Mouse (Mus musculus): ENCODE data around the gene Actrt2. TPM values are rescaled to one million over a fixed set of nuclear protein-coding genes. Genes with fewer than 3 reads are reported as not detected.

Gene Actrt2
- polyA plus RNA-seq (2014; fragmentation: Nextera tagmentation; extraction: Ambion mirVana), result not detected in 2 replicates

GRCm38 (mm10) chr4:154667767-154668166 lies at the start of gene Actrt2:
Gene Actrt2 (minus strand): TSS chr4:154667867.
- H3K9me3 ChIP-seq (replicated peaks; ENCODE audit: control insufficient read depth, low read length), result no peaks in the 10 kb centered on the region

GRCm38 (mm10) chr4:154709391-154710107 lies 41.9 kb upstream of the Actrt2 start:
- no peaks in the 10 kb centered on the region for H3K36me3 ChIP-seq (ENCODE audit: control insufficient read depth, insufficient read depth, low read length)
- DNase-seq (ENCODE audit: low spot score), result no peak
- 83% methylated on average over 21 of the region's 21 CpGs for WGBS

More at GRCm38 (mm10) chr4:154667767-154668166, at the start of gene Actrt2:
- Histone ChIP-seq H3K4me3 (ENCODE audit: low read depth, low read length) (no peak within 1 kb of the TSS), H3K9ac (ENCODE audit: low read length) (no peak within 1 kb of the TSS), H3K27me3 (replicated peaks; ENCODE audit: control insufficient read depth, insufficient read depth, low read length) (no peaks in the 10 kb centered on the region), H3K27ac (ENCODE audit: low read depth, low read length) (no peak within 1 kb of the TSS), H3K4me1 (ENCODE audit: control insufficient read depth, insufficient read depth, low read length) (no peaks in the 10 kb centered on the region), H3K4me2 (ENCODE audit: low read length) (no peak within 1 kb of the TSS), H3K36me3 (ENCODE audit: control insufficient read depth, insufficient read depth, low read length) (no peaks in the 10 kb centered on the region)
- ATAC-seq (no peak), DNase-seq (ENCODE audit: low spot score) (no peak)
- 82% methylated on average over 2 of the region's 2 CpGs for WGBS

GRCm38 (mm10) chr4:154708811-154709210 lies 41.1 kb upstream of the Actrt2 start:
- Histone ChIP-seq H3K4me3 (ENCODE audit: low read depth, low read length) (no peak overlapping the region), H3K4me1 (ENCODE audit: control insufficient read depth, insufficient read depth, low read length) (no peaks in the 10 kb centered on the region), H3K27ac (ENCODE audit: low read depth, low read length) (no peak overlapping the region), H3K4me2 (ENCODE audit: low read length) (no peak overlapping the region), H3K9me3 (replicated peaks; ENCODE audit: control insufficient read depth, low read length) (no peaks in the 10 kb centered on the region), H3K9ac (ENCODE audit: low read length) (no peak overlapping the region), H3K36me3 (ENCODE audit: control insufficient read depth, insufficient read depth, low read length) (no peaks in the 10 kb centered on the region), H3K27me3 (replicated peaks; ENCODE audit: control insufficient read depth, insufficient read depth, low read length) (no peaks in the 10 kb centered on the region)
- no peak for DNase-seq (ENCODE audit: low spot score)
- no peak for ATAC-seq
- 86% methylated on average over 2 of the region's 2 CpGs for WGBS

More at GRCm38 (mm10) chr4:154709391-154710107, 41.9 kb upstream of the Actrt2 start:
- H3K9me3 ChIP-seq (replicated peaks; ENCODE audit: control insufficient read depth, low read length), result no peaks in the 10 kb centered on the region
- no peak for ATAC-seq
- H3K4me2 ChIP-seq (ENCODE audit: low read length), result no peak overlapping the region
- H3K4me3 ChIP-seq (ENCODE audit: low read depth, low read length), result no peak overlapping the region
- no peak overlapping the region for H3K9ac ChIP-seq (ENCODE audit: low read length)
- no peaks in the 10 kb centered on the region for H3K27me3 ChIP-seq (replicated peaks; ENCODE audit: control insufficient read depth, insufficient read depth, low read length)
- H3K4me1 ChIP-seq (ENCODE audit: control insufficient read depth, insufficient read depth, low read length), result no peaks in the 10 kb centered on the region
- H3K27ac ChIP-seq (ENCODE audit: low read depth, low read length), result no peak overlapping the region

DNA sequence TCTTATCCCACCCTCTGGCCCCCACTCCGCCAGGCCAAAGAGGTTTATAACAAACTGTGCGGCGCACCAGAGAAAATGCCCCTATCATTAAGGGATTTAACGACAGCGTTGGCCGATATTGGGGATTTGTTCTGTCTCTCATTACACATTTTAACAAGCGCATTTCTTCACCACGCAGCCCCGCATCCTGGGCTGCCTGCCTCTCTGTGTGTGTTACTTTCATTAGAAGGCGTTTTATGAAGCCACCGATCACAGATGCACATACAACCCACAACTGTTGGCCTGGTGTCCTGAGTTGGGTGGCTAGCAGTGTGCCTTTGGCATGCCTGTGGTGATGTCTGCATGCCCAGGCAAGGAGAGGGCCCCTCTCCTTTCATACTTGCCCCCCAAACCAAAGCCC lies 40.6 kb upstream of the Actrt2 start:
- Histone ChIP-seq H3K27ac (ENCODE audit: low read depth, low read length) (no peak overlapping the region), H3K4me2 (ENCODE audit: low read length) (no peak overlapping the region), H3K27me3 (replicated peaks; ENCODE audit: control insufficient read depth, insufficient read depth, low read length) (no peaks in the 10 kb centered on the region), H3K4me1 (ENCODE audit: control insufficient read depth, insufficient read depth, low read length) (no peaks in the 10 kb centered on the region), H3K9ac (ENCODE audit: low read length) (no peak overlapping the region), H3K9me3 (replicated peaks; ENCODE audit: control insufficient read depth, low read length) (no peaks in the 10 kb centered on the region), H3K36me3 (ENCODE audit: control insufficient read depth, insufficient read depth, low read length) (no peaks in the 10 kb centered on the region), H3K4me3 (ENCODE audit: low read depth, low read length) (no peak overlapping the region)
- WGBS, result 27% methylated on average over 11 of the region's 11 CpGs
- DNase-seq (ENCODE audit: low spot score) (no peak), ATAC-seq (no peak)

DNA sequence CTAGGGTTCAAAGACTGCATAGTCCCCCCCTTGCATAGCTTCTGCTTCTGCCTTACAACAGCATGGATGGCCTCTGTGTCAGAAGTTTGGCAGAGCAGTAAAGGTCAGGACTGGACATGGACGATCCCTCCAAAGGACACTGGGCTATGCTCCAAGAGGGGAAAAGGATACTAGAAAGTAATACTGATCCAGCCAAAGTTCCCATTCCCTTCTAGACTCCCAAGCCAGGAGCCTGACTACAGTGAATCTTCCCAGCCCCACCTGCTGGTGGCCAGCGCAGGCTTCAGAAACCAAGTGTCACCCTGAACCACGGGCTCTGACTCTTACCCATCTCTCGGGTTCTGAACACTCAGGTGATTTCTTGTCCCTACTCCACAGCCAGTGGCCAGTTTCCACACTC lies 39.9 kb upstream of the Actrt2 start:
- DNase-seq (ENCODE audit: low spot score), result no peak
- no peak for ATAC-seq
- Histone ChIP-seq H3K9ac (ENCODE audit: low read length) (no peak overlapping the region), H3K36me3 (ENCODE audit: control insufficient read depth, insufficient read depth, low read length) (no peaks in the 10 kb centered on the region), H3K4me2 (ENCODE audit: low read length) (no peak overlapping the region), H3K9me3 (replicated peaks; ENCODE audit: control insufficient read depth, low read length) (no peaks in the 10 kb centered on the region), H3K4me3 (ENCODE audit: low read depth, low read length) (no peak overlapping the region), H3K27me3 (replicated peaks; ENCODE audit: control insufficient read depth, insufficient read depth, low read length) (no peaks in the 10 kb centered on the region), H3K4me1 (ENCODE audit: control insufficient read depth, insufficient read depth, low read length) (no peaks in the 10 kb centered on the region), H3K27ac (ENCODE audit: low read depth, low read length) (no peak overlapping the region)
- WGBS, result 84% methylated on average over 4 of the region's 4 CpGs

GRCm38 (mm10) chr4:154706442-154706841 lies 38.8 kb upstream of the Actrt2 start:
- no peak overlapping the region for H3K4me3 ChIP-seq (ENCODE audit: low read depth, low read length)
- WGBS, result 93% methylated on average over 1 of the region's 1 CpGs
- H3K9me3 ChIP-seq (replicated peaks; ENCODE audit: control insufficient read depth, low read length), result no peaks in the 10 kb centered on the region
- H3K36me3 ChIP-seq (ENCODE audit: control insufficient read depth, insufficient read depth, low read length), result no peaks in the 10 kb centered on the region
- DNase-seq (ENCODE audit: low spot score) (no peak), ATAC-seq (no peak)
- no peaks in the 10 kb centered on the region for H3K27me3 ChIP-seq (replicated peaks; ENCODE audit: control insufficient read depth, insufficient read depth, low read length)
- no peak overlapping the region for H3K4me2 ChIP-seq (ENCODE audit: low read length)
- H3K27ac ChIP-seq (ENCODE audit: low read depth, low read length), result no peak overlapping the region
- H3K4me1 ChIP-seq (ENCODE audit: control insufficient read depth, insufficient read depth, low read length), result no peaks in the 10 kb centered on the region
- H3K9ac ChIP-seq (ENCODE audit: low read length), result no peak overlapping the region

- H3K27ac ChIP-seq (ENCODE audit: low read depth, low read length), result no peak overlapping the region
- no peaks in the 10 kb centered on the region for H3K27me3 ChIP-seq (replicated peaks; ENCODE audit: control insufficient read depth, insufficient read depth, low read length)
- no peak for DNase-seq (ENCODE audit: low spot score)
- H3K4me2 ChIP-seq (ENCODE audit: low read length), result no peak overlapping the region
- H3K9ac ChIP-seq (ENCODE audit: low read length), result no peak overlapping the region
- no peaks in the 10 kb centered on the region for H3K36me3 ChIP-seq (ENCODE audit: control insufficient read depth, insufficient read depth, low read length)
- 79% methylated on average over 4 of the region's 4 CpGs for WGBS
- no peak for ATAC-seq
- no peaks in the 10 kb centered on the region for H3K4me1 ChIP-seq (ENCODE audit: control insufficient read depth, insufficient read depth, low read length)
- no peaks in the 10 kb centered on the region for H3K9me3 ChIP-seq (replicated peaks; ENCODE audit: control insufficient read depth, low read length)
- no peak overlapping the region for H3K4me3 ChIP-seq (ENCODE audit: low read depth, low read length)
Measured at GRCm38 (mm10) chr4:154705681-154706080, 38.0 kb upstream of the Actrt2 start.

DNA sequence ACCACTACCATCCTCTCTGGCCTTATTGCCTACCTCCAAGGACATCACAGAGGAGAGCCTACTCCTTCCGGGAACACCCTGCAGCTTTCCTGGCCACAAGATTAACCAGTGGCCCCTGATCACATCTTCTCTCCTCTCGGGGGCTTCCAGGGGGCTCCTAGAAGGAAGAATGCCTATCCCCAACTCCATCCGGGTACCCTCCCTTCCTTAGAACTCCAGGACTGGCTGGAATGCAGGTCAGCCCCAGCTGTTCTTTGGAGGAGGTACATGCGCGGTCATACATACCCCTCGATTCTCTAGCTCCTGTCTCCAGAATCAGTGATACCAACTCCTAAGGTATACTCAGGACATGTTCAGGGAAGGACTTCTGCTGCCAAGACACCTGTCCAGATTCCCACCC lies 37.4 kb upstream of the Actrt2 start:
- Histone ChIP-seq H3K27ac (ENCODE audit: low read depth, low read length) (no peak overlapping the region), H3K27me3 (replicated peaks; ENCODE audit: control insufficient read depth, insufficient read depth, low read length) (no peaks in the 10 kb centered on the region), H3K9ac (ENCODE audit: low read length) (no peak overlapping the region), H3K36me3 (ENCODE audit: control insufficient read depth, insufficient read depth, low read length) (no peaks in the 10 kb centered on the region), H3K4me1 (ENCODE audit: control insufficient read depth, insufficient read depth, low read length) (no peaks in the 10 kb centered on the region), H3K4me2 (ENCODE audit: low read length) (no peak overlapping the region), H3K9me3 (replicated peaks; ENCODE audit: control insufficient read depth, low read length) (no peaks in the 10 kb centered on the region), H3K4me3 (ENCODE audit: low read depth, low read length) (no peak overlapping the region)
- DNase-seq (ENCODE audit: low spot score), result no peak
- no peak for ATAC-seq
- 88% methylated on average over 6 of the region's 6 CpGs for WGBS

DNA sequence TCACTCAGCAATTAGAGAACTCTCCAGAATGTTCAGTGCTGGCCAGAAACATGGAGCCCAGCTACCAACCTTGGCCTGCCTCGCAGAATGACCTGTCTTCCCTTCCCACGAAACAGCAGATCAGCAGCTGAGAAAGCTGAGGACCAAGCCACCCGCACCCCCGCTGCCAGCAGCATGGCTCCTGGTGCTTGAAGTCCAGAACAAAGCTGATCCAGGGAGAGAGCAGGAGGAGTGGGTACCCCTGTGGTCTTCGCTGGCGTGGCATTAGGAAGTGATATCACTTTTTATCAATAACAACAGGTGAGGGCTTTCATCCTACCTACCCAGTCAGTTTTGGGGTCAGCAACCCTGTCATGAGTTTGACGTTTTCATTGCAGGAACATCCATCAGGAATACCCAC lies 36.9 kb upstream of the Actrt2 start:
- Histone ChIP-seq H3K4me3 (ENCODE audit: low read depth, low read length) (no peak overlapping the region), H3K27me3 (replicated peaks; ENCODE audit: control insufficient read depth, insufficient read depth, low read length) (no peaks in the 10 kb centered on the region), H3K4me1 (ENCODE audit: control insufficient read depth, insufficient read depth, low read length) (no peaks in the 10 kb centered on the region), H3K27ac (ENCODE audit: low read depth, low read length) (no peak overlapping the region), H3K9me3 (replicated peaks; ENCODE audit: control insufficient read depth, low read length) (no peaks in the 10 kb centered on the region), H3K36me3 (ENCODE audit: control insufficient read depth, insufficient read depth, low read length) (no peaks in the 10 kb centered on the region), H3K4me2 (ENCODE audit: low read length) (no peak overlapping the region), H3K9ac (ENCODE audit: low read length) (no peak overlapping the region)
- no peak for DNase-seq (ENCODE audit: low spot score)
- WGBS, result 90% methylated on average over 7 of the region's 7 CpGs
- no peak for ATAC-seq
